Mouse (Mus musculus): ENCODE data around the gene Tead1.

The Tead1 gene

GRCm38 (mm10) chr7:112775816-112776215 lies 96.7 kb downstream of the Tead1 start:
- DNase-seq (ENCODE audit: low read depth, low spot score), result no peak

GRCm38 (mm10) chr7:112776670-112777069 lies 97.6 kb downstream of the Tead1 start:
- no peak for DNase-seq (ENCODE audit: low read depth, low spot score)

GRCm38 (mm10) chr7:112779636-112780035 lies 100.5 kb downstream of the Tead1 start:
- DNase-seq (ENCODE audit: low read depth, low spot score), result peak; percentile 39

- DNase-seq (ENCODE audit: low read depth, low spot score), result no peak
Measured at GRCm38 (mm10) chr7:112780910-112781309, 101.8 kb downstream of the Tead1 start.

GRCm38 (mm10) chr7:112781987-112782386 lies 102.9 kb downstream of the Tead1 start:
- DNase-seq (ENCODE audit: low read depth, low spot score), result no peak

GRCm38 (mm10) chr7:112784278-112784677 lies 105.2 kb downstream of the Tead1 start:
- DNase-seq (ENCODE audit: low read depth, low spot score), result no peak

GRCm38 (mm10) chr7:112785271-112785670 lies 106.2 kb downstream of the Tead1 start:
- DNase-seq (ENCODE audit: low read depth, low spot score), result no peak

GRCm38 (mm10) chr7:112786556-112787225 lies 107.6 kb downstream of the Tead1 start:
- no peak for DNase-seq (ENCODE audit: low read depth, low spot score)

- DNase-seq (ENCODE audit: low read depth, low spot score), result no peak
Measured at GRCm38 (mm10) chr7:112787281-112787680, 108.2 kb downstream of the Tead1 start.

GRCm38 (mm10) chr7:112788321-112788751 lies 109.2 kb downstream of the Tead1 start:
- DNase-seq (ENCODE audit: low read depth, low spot score), result no peak

- no peak for DNase-seq (ENCODE audit: low read depth, low spot score)
Measured at GRCm38 (mm10) chr7:112789693-112790092, 110.6 kb downstream of the Tead1 start.

- no peak for DNase-seq (ENCODE audit: low read depth, low spot score)
Measured at GRCm38 (mm10) chr7:112790334-112790733, 111.2 kb downstream of the Tead1 start.

- DNase-seq (ENCODE audit: low read depth, low spot score), result no peak
Measured at GRCm38 (mm10) chr7:112792679-112793078, 113.6 kb downstream of the Tead1 start.

- DNase-seq (ENCODE audit: low read depth, low spot score), result no peak
Measured at GRCm38 (mm10) chr7:112793903-112794302, 114.8 kb downstream of the Tead1 start.

- no peak for DNase-seq (ENCODE audit: low read depth, low spot score)
Measured at GRCm38 (mm10) chr7:112794481-112794880, 115.4 kb downstream of the Tead1 start.

GRCm38 (mm10) chr7:112797526-112798321 lies 118.6 kb downstream of the Tead1 start:
- DNase-seq (ENCODE audit: low read depth, low spot score), result no peak

GRCm38 (mm10) chr7:112801706-112802105 lies 122.6 kb downstream of the Tead1 start:
- no peak for DNase-seq (ENCODE audit: low read depth, low spot score)

- DNase-seq (ENCODE audit: low read depth, low spot score), result no peak
Measured at GRCm38 (mm10) chr7:112806718-112807400, 127.7 kb downstream of the Tead1 start.

GRCm38 (mm10) chr7:112807401-112807751 lies 128.3 kb downstream of the Tead1 start:
- DNase-seq (ENCODE audit: low read depth, low spot score), result no peak

- DNase-seq (ENCODE audit: low read depth, low spot score), result no peak
Measured at GRCm38 (mm10) chr7:112810752-112811151, 131.6 kb downstream of the Tead1 start.

GRCm38 (mm10) chr7:112812037-112812775 lies 133.1 kb downstream of the Tead1 start:
- no peak for DNase-seq (ENCODE audit: low read depth, low spot score)

- DNase-seq (ENCODE audit: low read depth, low spot score), result no peak
Measured at GRCm38 (mm10) chr7:112813163-112813562, 134.0 kb downstream of the Tead1 start.

All from retina, postnatal 7 days (tissue).